Mouse (Mus musculus) forebrain, embryonic 13.5 days (tissue): ENCODE data around the gene Pigl. TPM values are rescaled to one million over a fixed set of nuclear protein-coding genes. Genes with fewer than 3 reads are reported as not detected.

Source experiments
- ATAC-seq: fragments of 200-750 bp; cut with Nextera tagmentation; 2 replicates; pipeline ENCODE4 v1.8.0; 2017
- H3K27ac ChIP-seq: fragments of 300-500 bp; sonication (generic); 2 replicates; pipeline ENCODE4 v1.5.1; 2015; ENCODE audit warnings: inconsistent platforms, mild to moderate bottlenecking, moderate library complexity
- H3K27me3 ChIP-seq: fragments of 300-500 bp; sonication (generic); 2 replicates; pipeline ENCODE4 v1.6.1; 2015; ENCODE audit warnings: mild to moderate bottlenecking, inconsistent platforms
- H3K36me3 ChIP-seq: fragments of 300-500 bp; sonication (generic); 2 replicates; pipeline ENCODE4 v1.6.1; 2015; ENCODE audit warnings: mild to moderate bottlenecking, inconsistent platforms; ENCODE audit not compliant: poor library complexity, severe bottlenecking
- H3K4me1 ChIP-seq: fragments of 300-500 bp; sonication (generic); 2 replicates; pipeline ENCODE4 v1.6.1; 2015; ENCODE audit warnings: inconsistent platforms
- H3K4me2 ChIP-seq: fragments of 300-500 bp; sonication (generic); 2 replicates; pipeline ENCODE4 v1.6.1; 2015; ENCODE audit warnings: inconsistent platforms, mild to moderate bottlenecking, moderate library complexity
- H3K4me3 ChIP-seq: fragments of 300-500 bp; sonication (generic); 2 replicates; pipeline ENCODE4 v1.5.1; 2015; ENCODE audit warnings: mild to moderate bottlenecking, inconsistent platforms
- H3K9ac ChIP-seq: fragments of 300-500 bp; sonication (generic); 2 replicates; pipeline ENCODE4 v1.6.1; 2015; ENCODE audit warnings: mild to moderate bottlenecking, inconsistent platforms
- H3K9me3 ChIP-seq: fragments of 300-500 bp; sonication (generic); replicated peaks from 2 replicates; pipeline ENCODE4 v1.6.1; 2016; ENCODE audit warnings: inconsistent platforms
- WGBS: fragments of 180-500 bp; shearing (Covaris S2); methylation state at CpG from one replicate; pipeline ENCODE4 v1.1.7; 2015; 5-methylcytosine and 5-hydroxymethylcytosine counted together
- polyA plus RNA-seq: library from polyadenylated mRNA; unstranded; fragments of >200 nt; fragmentation: Nextera tagmentation; extraction: Ambion mirVana; gene quantifications from 2 replicates; pipeline ENCODE4 v1.2.1, GENCODE M21; 2015

Gene Pigl
- polyA plus RNA-seq, 1 experiment from 2014 or later = 6.2 TPM

- Histone ChIP-seq H3K9me3 (no peaks in the 10 kb centered on the region), H3K27ac (no peak overlapping the region; the same call in 1 of the 2 replicates), H3K4me2 (peak overlapping the region; percentile 82), H3K27me3 (peaks cover 3% of the 10 kb centered on the region; the same call in 1 of the 2 replicates), H3K4me1 (peaks cover 17% of the 10 kb centered on the region), H3K36me3 (peaks cover 27% of the 10 kb centered on the region), H3K4me3 (peak overlapping the region; percentile 84), H3K9ac (peak overlapping the region; percentile 97)
- peak; percentile 19; the same call in 1 of the 2 replicates for ATAC-seq
- 15% methylated on average over 7 of the region's 7 CpGs for WGBS
These were observed 79.3 kb downstream of the Pigl start for GRCm38 (mm10) chr11:62537590-62537989.

DNA sequence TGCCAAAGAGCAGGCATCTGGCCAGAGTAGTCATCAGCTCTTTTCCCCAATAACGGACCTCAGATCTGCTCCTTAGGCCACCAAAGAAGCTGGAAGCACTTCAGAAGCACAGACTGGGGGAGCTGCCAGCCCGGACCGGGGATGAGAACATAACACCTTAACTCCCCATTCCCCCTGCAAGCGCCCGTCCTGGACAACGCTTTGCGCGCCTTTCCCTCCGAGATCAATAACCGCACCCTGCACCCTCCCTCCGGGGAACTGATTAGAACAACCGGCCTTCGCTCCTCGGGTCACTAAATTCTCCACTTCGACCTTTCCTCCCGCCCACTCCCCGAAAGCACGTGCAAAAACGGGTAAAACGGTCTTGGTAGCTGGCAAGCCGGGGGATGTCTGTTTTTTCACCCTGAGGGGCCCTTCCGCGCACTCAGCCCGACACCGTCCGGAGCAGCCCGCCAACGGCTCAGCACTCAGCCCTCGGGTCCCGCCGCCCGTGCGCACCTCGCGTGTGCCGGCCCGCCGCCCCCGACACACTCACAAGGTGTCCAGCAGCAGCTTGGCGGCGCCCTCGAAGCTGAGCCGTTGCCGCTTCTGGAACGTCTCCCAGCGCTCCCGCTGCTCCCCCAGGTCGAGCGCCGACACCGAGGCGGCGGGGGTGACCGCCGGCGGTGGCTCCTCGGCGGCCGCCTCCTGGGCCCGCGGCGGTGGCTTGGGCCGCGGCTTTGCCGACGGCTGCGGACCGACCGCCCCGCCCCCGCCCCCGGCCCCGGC lies 80.2 kb downstream of the Pigl start:
- ATAC-seq = peak; percentile 79
- peaks cover 19% of the 10 kb centered on the region for H3K36me3 ChIP-seq
- peak overlapping the region; percentile 82 for H3K4me2 ChIP-seq
- H3K9me3 ChIP-seq = no peaks in the 10 kb centered on the region
- H3K27me3 ChIP-seq = peaks cover 3% of the 10 kb centered on the region; the same call in 1 of the 2 replicates
- H3K4me1 ChIP-seq = peaks cover 17% of the 10 kb centered on the region
- peak overlapping the region; percentile 78 for H3K27ac ChIP-seq
- H3K4me3 ChIP-seq = peak overlapping the region; percentile 84
- WGBS = under 1% methylated on average over 68 of the region's 73 CpGs
- peak overlapping the region; percentile 97 for H3K9ac ChIP-seq

- 7% methylated on average over 39 of the region's 57 CpGs for WGBS
- Histone ChIP-seq H3K9ac (peak within 1 kb of the TSS; percentile 97), H3K36me3 (peaks cover 11% of the 10 kb centered on the region), H3K4me3 (peak within 1 kb of the TSS; percentile 84), H3K9me3 (no peaks in the 10 kb centered on the region), H3K4me2 (peak within 1 kb of the TSS; percentile 82), H3K27ac (peak within 1 kb of the TSS; percentile 78), H3K4me1 (peaks cover 17% of the 10 kb centered on the region), H3K27me3 (peaks cover 3% of the 10 kb centered on the region; the same call in 1 of the 2 replicates)
- peak; percentile 83 for ATAC-seq
These were observed 81.0 kb downstream of the Pigl start, which contains the start of gene Cenpv for GRCm38 (mm10) chr11:62539089-62539890. TSS of gene Cenpv (minus strand) at chr11:62539261.

GRCm38 (mm10) chr11:62540167-62540566 lies 81.9 kb downstream of the Pigl start:
- Histone ChIP-seq H3K9ac (no peak overlapping the region), H3K36me3 (peaks cover 6% of the 10 kb centered on the region), H3K4me1 (peaks cover 17% of the 10 kb centered on the region), H3K27ac (no peak overlapping the region), H3K4me2 (no peak overlapping the region), H3K4me3 (no peak overlapping the region), H3K27me3 (peaks cover 3% of the 10 kb centered on the region; the same call in 1 of the 2 replicates), H3K9me3 (no peaks in the 10 kb centered on the region)
- WGBS = 81% methylated on average over 7 of the region's 7 CpGs
- ATAC-seq = no peak

DNA sequence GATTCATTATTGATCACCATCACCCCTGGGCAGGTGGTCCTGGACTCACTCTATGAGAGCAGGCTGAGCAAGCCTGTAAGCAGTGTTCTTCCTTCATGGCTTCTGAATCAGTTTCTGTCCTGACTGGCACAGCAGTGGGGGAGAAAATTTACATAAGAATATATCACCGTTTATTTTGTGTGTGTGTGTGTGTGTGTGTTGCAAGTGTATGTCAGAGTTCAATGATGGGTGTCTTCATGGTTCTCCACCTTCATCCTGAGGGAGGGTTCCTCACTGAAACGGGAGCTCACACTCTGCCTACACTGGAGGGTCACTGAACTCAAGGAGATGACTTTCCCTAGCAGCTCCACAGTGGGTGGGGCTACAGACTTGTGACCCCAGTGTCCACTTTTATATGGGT lies 82.7 kb downstream of the Pigl start:
- Histone ChIP-seq H3K27ac (no peak overlapping the region), H3K4me3 (no peak overlapping the region), H3K9ac (no peak overlapping the region), H3K36me3 (no peaks in the 10 kb centered on the region), H3K4me1 (peaks cover 17% of the 10 kb centered on the region), H3K9me3 (no peaks in the 10 kb centered on the region), H3K4me2 (no peak overlapping the region), H3K27me3 (peaks cover 3% of the 10 kb centered on the region; the same call in 1 of the 2 replicates)
- ATAC-seq = no peak
- WGBS = 64% methylated on average over 2 of the region's 2 CpGs

GRCm38 (mm10) chr11:62541581-62541980 lies 83.3 kb downstream of the Pigl start:
- Histone ChIP-seq H3K4me3 (no peak overlapping the region), H3K27me3 (peaks cover 3% of the 10 kb centered on the region; the same call in 1 of the 2 replicates), H3K27ac (no peak overlapping the region), H3K36me3 (no peaks in the 10 kb centered on the region), H3K9ac (no peak overlapping the region), H3K9me3 (no peaks in the 10 kb centered on the region), H3K4me1 (peaks cover 14% of the 10 kb centered on the region), H3K4me2 (no peak overlapping the region)
- ATAC-seq = no peak
- 87% methylated on average over 8 of the region's 8 CpGs for WGBS

GRCm38 (mm10) chr11:62543991-62544390 lies 85.7 kb downstream of the Pigl start:
- Histone ChIP-seq H3K9me3 (no peaks in the 10 kb centered on the region), H3K4me2 (no peak overlapping the region), H3K9ac (no peak overlapping the region), H3K27me3 (peaks cover 3% of the 10 kb centered on the region; the same call in 1 of the 2 replicates), H3K4me1 (peaks cover 7% of the 10 kb centered on the region), H3K27ac (no peak overlapping the region), H3K4me3 (no peak overlapping the region), H3K36me3 (no peaks in the 10 kb centered on the region)
- WGBS = 88% methylated on average over 3 of the region's 3 CpGs
- no peak for ATAC-seq

DNA sequence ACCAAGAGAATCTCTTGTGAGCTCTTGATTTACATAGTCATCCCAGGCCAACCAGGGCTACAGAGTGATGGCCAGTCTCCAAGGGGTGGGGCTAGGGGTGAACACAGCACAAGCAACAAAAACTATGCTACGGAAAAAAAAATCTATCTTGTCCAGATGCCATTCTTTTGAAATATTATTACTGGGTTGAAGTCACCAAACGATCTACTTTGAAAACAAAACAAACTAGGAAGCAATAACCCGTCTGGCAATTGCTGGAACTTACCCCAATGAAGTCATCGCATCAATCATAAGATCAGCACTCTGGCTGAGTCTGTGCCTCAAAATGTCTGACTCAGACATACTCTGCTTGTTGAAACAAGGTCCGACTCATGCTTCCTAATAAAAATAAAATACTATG lies 91.5 kb downstream of the Pigl start:
- Histone ChIP-seq H3K4me3 (peak overlapping the region; percentile 71), H3K36me3 (peaks cover 18% of the 10 kb centered on the region), H3K4me1 (peaks cover 32% of the 10 kb centered on the region), H3K4me2 (peak overlapping the region; percentile 77), H3K27me3 (no peaks in the 10 kb centered on the region), H3K9me3 (no peaks in the 10 kb centered on the region), H3K9ac (peak overlapping the region; percentile 97), H3K27ac (peak overlapping the region; percentile 99)
- 27% methylated on average over 5 of the region's 5 CpGs for WGBS
- no peak for ATAC-seq

- WGBS = 4% methylated on average over 11 of the region's 11 CpGs
- no peaks in the 10 kb centered on the region for H3K27me3 ChIP-seq
- ATAC-seq = no peak; the same call in 1 of the 2 replicates
These were observed 92.0 kb downstream of the Pigl start for GRCm38 (mm10) chr11:62550227-62550685.

DNA sequence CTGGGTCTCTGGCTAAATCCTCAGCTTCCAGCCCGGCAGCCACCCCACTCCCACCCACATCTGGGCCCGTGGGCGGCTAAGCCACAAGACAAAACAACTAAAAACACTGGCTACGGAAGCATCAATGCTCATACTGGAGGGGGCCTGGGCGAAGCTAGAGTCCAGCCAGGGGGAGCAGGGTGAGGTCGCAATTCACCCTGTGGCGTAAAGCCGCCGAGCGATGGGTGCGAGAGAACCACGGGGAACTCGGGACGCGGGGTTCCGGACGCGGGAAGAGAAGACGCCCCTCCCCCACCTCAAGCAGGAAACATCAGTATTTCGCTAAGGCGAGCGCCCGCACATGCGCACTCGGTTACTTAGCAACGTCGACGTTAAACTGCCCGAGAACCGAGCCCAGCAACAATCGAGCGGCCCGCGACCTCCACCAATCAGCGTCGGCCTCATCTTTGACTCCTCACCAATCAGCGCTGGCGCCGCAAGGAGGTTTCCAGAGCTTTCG lies 92.5 kb downstream of the Pigl start, which contains the start of gene Ubb:
Gene Ubb (plus strand): TSS at position 445 of the 499 bp plus-strand sequence.
- WGBS = under 1% methylated on average over 40 of the region's 40 CpGs

More at GRCm38 (mm10) chr11:62550227-62550685, 92.0 kb downstream of the Pigl start:
- Histone ChIP-seq H3K4me2 (peak overlapping the region; percentile 77), H3K9me3 (no peaks in the 10 kb centered on the region), H3K36me3 (peaks cover 23% of the 10 kb centered on the region), H3K9ac (peak overlapping the region; percentile 97), H3K4me3 (peak overlapping the region; percentile 71), H3K27ac (peak overlapping the region; percentile 99), H3K4me1 (peaks cover 36% of the 10 kb centered on the region)

GRCm38 (mm10) chr11:62551226-62552119 lies 93.2 kb downstream of the Pigl start:
- H3K4me2 ChIP-seq = peak overlapping the region; percentile 77
- peaks cover 41% of the 10 kb centered on the region for H3K4me1 ChIP-seq
- WGBS = under 1% methylated on average over 58 of the region's 58 CpGs
- H3K36me3 ChIP-seq = peaks cover 29% of the 10 kb centered on the region
- H3K27ac ChIP-seq = peak overlapping the region; percentile 87
- peak overlapping the region; percentile 71 for H3K4me3 ChIP-seq
- peak; percentile 90 for ATAC-seq
- H3K9ac ChIP-seq = peak overlapping the region; percentile 86
- no peaks in the 10 kb centered on the region for H3K27me3 ChIP-seq
- H3K9me3 ChIP-seq = no peaks in the 10 kb centered on the region

More for the DNA sequence above, 92.5 kb downstream of the Pigl start, which contains the start of gene Ubb:
- Histone ChIP-seq H3K4me2 (peak within 1 kb of the TSS; percentile 77), H3K9ac (peak within 1 kb of the TSS; percentile 97), H3K4me1 (peaks cover 41% of the 10 kb centered on the region), H3K9me3 (no peaks in the 10 kb centered on the region), H3K4me3 (peak within 1 kb of the TSS; percentile 71), H3K36me3 (peaks cover 28% of the 10 kb centered on the region), H3K27me3 (no peaks in the 10 kb centered on the region), H3K27ac (peak within 1 kb of the TSS; percentile 99)
- ATAC-seq = peak; percentile 98
